Mouse (Mus musculus): ENCODE results near the gene Gm20219.

Gm20219 gene

GRCm38 (mm10) chr17:56510473-56510969, 43.7 kb downstream of the Gm20219 start:
- no peak for TF ChIP-seq GATA4 (IDR thresholded peaks at IDR 0.05; ENCODE audit: insufficient replicate concordance, low read length)

DNA sequence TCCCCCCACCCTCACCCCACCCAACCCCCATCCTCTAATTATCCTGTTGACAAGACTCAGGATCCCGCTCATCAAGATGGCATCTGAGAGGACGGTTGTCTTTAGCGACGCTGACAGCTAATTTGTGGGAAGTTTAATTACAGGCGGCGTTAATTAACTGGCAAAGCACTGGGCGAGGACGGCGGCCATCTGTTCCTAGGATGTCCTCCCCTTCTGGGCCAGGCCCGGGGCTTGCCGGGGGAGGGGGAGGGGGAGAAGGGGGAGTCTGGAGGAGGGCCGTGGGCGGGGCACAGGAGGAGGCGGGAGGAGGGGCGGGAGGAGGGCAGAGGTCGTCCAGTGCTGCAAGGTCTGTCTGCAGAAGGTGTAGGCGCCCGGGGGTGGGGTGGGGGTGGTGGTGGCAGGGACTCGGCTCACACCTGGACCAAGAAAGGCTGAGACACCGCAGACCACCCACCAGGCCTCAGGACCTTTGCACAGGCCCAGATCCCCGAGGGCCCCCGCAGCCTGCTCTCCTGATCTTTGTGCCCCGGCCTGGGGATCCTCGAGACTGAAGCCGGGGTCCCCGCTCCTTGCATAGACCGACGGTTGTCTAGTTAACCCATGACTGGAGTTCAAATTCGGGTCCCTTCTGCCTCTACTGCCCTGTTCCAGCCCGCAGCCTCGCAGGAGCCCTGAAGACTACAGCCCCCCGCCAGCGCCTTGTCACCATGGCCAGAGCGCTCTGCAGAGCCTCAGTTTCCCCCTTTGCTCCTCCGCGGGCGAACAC, 44.3 kb downstream of the Gm20219 start:
- TF ChIP-seq GATA4 (IDR thresholded peaks at IDR 0.05; ENCODE audit: insufficient replicate concordance, low read length): no peak

- TF ChIP-seq GATA4 (IDR thresholded peaks at IDR 0.05; ENCODE audit: insufficient replicate concordance, low read length): no peak
Observed at GRCm38 (mm10) chr17:56509021-56509640, 45.1 kb downstream of the Gm20219 start.

DNA sequence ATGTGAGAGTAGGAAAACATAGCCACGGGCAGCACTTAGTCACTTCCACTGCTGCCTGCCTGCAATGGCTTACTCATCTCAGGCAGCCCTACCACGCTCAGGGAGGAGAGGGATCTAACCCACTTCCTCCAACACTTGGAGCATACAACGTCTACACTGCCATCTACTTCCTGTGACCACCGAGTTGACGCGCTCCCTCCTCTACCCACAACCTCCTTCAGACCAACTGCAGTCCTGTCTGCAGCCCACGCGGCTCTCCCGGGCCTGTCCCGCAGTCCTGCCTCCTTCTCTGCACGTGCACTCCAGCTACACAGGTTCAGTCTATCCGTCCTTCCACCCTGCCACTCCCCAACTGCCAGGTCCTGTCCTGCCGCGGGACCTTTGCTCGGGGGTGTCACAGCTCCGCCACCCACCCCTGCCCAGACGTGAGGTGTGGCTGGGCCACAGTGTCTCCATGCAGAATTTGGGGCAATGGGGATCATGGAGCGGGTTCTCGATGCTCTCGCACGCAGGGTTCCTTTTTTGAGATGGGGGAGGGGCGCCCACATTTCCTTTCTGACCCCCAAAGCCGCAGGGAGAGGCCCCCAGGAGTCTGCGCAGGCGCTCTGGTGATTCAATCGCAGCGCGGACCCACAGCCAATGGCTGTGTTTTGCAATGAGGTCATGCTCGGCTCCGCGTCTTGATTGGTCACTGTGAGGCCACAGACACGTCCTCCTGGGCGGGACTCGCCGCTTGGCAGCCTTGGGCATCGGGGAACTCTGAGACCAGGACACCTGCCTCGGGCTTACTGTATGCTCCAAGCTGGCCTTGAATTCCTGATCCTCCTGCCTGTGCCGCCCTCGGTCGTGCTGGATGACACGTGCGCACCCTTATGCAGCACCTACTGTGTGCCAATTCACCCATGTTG, 46.8 kb downstream of the Gm20219 start:
- TF ChIP-seq GATA4 (IDR thresholded peaks at IDR 0.05; ENCODE audit: insufficient replicate concordance, low read length): no peak

DNA sequence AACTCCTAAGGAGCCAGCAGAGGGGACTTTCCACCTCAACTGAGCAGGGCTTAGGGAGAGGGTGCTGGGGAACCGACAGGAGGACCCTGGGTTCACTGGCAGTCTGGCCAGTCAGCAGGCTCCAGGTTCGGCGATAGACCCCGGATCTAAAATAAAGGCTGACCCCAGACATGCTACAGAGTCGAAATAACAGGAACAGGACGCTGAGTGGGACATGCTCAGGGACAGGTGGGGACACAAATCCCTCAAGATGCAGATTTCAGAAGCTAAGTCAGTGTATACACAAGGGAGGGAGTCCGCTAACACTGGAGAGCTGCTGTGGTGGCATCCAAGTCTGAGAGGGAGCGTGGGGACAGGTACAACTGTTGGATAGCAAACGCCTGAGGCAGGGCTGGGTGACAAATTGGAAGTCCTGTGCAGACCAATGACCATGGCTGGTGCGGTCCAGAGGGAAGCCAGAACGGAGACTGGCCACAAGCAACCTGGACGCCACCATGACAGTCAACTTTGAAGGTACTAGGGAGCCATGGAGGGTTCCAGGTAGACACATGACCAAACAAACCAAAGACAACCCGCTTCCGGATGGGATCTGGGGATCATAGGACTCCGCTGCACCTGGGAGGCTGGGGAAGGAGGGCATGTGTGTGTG, 47.6 kb downstream of the Gm20219 start:
- TF ChIP-seq GATA4 (IDR thresholded peaks at IDR 0.05; ENCODE audit: insufficient replicate concordance, low read length): no peak

DNA sequence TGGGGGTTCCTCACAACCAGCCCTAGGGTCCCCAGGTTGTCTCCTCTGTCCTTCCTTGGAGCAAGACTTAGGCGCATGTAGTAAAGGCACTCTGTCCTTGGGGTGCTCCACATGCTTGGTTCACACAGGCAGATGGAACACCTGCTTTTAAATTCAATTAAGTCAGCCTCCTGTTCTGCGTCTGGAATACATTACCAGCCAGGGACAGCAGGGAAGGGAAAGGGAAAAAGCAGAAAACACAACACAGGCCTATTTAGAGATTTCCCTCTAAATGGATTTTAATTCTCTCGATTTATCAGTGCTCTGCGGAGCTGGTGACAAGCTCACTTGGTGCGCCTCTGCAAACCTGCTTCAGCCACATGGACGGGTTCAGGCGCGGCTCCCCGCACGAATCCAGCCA, 48.8 kb downstream of the Gm20219 start:
- TF ChIP-seq GATA4 (IDR thresholded peaks at IDR 0.05; ENCODE audit: insufficient replicate concordance, low read length): no peak

GRCm38 (mm10) chr17:56502526-56502925, 51.7 kb downstream of the Gm20219 start:
- TF ChIP-seq GATA4 (IDR thresholded peaks at IDR 0.05; ENCODE audit: insufficient replicate concordance, low read length): no peak

All from liver, adult (tissue).